Comparison of ENCODE assay signal across 8 mouse cellular contexts in the genomic region with DNA sequence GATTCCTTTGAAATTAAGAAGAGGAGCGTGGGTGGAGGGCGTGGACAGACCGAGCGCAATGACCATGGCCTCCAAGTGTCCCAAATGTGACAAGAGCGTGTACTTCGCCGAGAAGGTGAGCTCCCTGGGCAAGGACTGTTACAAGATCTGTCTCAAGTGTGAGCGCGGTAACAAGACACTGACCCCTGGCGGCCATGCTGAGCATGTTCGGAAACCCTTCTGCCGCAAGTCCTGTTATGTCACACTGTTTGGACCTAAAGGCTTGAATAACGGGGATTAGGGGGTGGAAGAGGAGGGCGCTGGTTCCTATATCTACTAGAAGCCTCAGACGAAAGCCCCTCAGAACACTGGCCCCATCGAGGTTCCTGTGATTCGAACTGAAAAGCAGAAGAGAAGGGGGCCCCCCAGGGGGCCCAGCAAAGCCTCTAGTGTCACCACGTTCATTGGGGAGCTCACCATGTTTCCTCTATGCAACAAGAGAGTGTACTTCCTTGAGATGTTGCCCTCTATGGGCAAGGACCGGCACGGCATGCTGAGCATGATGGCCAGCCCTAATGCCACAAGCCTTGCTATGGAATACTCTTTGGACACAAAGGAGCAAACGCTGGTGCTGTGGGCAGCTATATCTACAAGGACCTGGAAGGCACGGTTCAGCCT.
DNase-seq lines count a peak whose midpoint lies in the region; ATAC-seq lines count a peak whose summit lies in the region.
"Had no signal": no experiment of that assay in that cellular context is flagged by ENCODE, and none has a peak within 500 bp of the region (broad histone marks: within the 10 kb centered on the region; RNA-seq: fewer than 3 reads in every experiment).

No protein-coding gene starts in this region.

- no peak overlapping the region; the same call in 1 of the 2 replicates for H3K4me3 ChIP-seq in midbrain, embryonic 10.5 days
- H3K4me3 ChIP-seq in midbrain, embryonic 13.5 days (replicated peaks): no peak overlapping the region
- H3K4me3 ChIP-seq in limb, embryonic 11.5 days (ENCODE audit: low read depth, low read length): no peak overlapping the region
- H3K4me3 ChIP-seq: heart, embryonic 15.5 days had no signal

- no peaks in the 10 kb centered on the region for H3K4me1 ChIP-seq in midbrain, embryonic 10.5 days
- no peaks in the 10 kb centered on the region for H3K4me1 ChIP-seq in midbrain, embryonic 13.5 days (replicated peaks)
- no peaks in the 10 kb centered on the region for H3K4me1 ChIP-seq in limb, embryonic 11.5 days (ENCODE audit: control insufficient read depth, insufficient read depth, low read length)
- H3K4me1 ChIP-seq: heart, embryonic 15.5 days had no signal

- H3K9ac ChIP-seq in midbrain, embryonic 13.5 days (replicated peaks): no peak overlapping the region
- H3K9ac ChIP-seq in limb, embryonic 11.5 days (ENCODE audit: low read length): no peak overlapping the region
- H3K9ac ChIP-seq: heart, embryonic 15.5 days had no signal

- no peaks in the 10 kb centered on the region for H3K9me3 ChIP-seq in midbrain, embryonic 10.5 days (replicated peaks)
- H3K9me3 ChIP-seq in midbrain, embryonic 13.5 days: no peaks in the 10 kb centered on the region
- no peaks in the 10 kb centered on the region for H3K9me3 ChIP-seq in limb, embryonic 11.5 days (ENCODE audit: control insufficient read depth, low read length)
- H3K9me3 ChIP-seq: heart, embryonic 15.5 days had no signal

- no peaks in the 10 kb centered on the region for H3K27me3 ChIP-seq in midbrain, embryonic 10.5 days (ENCODE audit: low read depth, poor library complexity, severe bottlenecking)
- H3K27me3 ChIP-seq in midbrain, embryonic 13.5 days: no peaks in the 10 kb centered on the region
- no peaks in the 10 kb centered on the region for H3K27me3 ChIP-seq in limb, embryonic 11.5 days (ENCODE audit: control insufficient read depth, insufficient read depth, low read length)
- H3K27me3 ChIP-seq: heart, embryonic 15.5 days had no signal

- H3K36me3 ChIP-seq in midbrain, embryonic 10.5 days: no peaks in the 10 kb centered on the region
- H3K36me3 ChIP-seq in midbrain, embryonic 13.5 days: no peaks in the 10 kb centered on the region
- H3K36me3 ChIP-seq in limb, embryonic 11.5 days (ENCODE audit: control insufficient read depth, insufficient read depth, low read length): no peaks in the 10 kb centered on the region
- H3K36me3 ChIP-seq: heart, embryonic 15.5 days had no signal

- peak; percentile 64 for DNase-seq in midbrain, embryonic 10.5 days (ENCODE audit: low spot score)
- DNase-seq in R1 (ENCODE audit: low read depth, low spot score): peak; percentile 77
- peak; percentile 12 for DNase-seq in cerebellum, adult 11 months
- peak; percentile 49 for DNase-seq in gastrocnemius, postnatal 10 days
- peak; percentile 74 for DNase-seq in limb, embryonic 11.5 days (ENCODE audit: low spot score)
- peak; percentile 39 for DNase-seq in right cerebral cortex, postnatal 14 days

- 63% methylated on average over 22 of the region's 22 CpGs for WGBS in midbrain, embryonic 10.5 days
- 64% methylated on average over 22 of the region's 22 CpGs for WGBS in midbrain, embryonic 13.5 days
- 65% methylated on average over 22 of the region's 22 CpGs for WGBS in limb, embryonic 11.5 days

- no peak overlapping the region for H3K4me2 ChIP-seq in midbrain, embryonic 13.5 days (replicated peaks)
- H3K4me2 ChIP-seq in limb, embryonic 11.5 days (ENCODE audit: low read depth, severe bottlenecking): no peak overlapping the region
- H3K4me2 ChIP-seq: heart, embryonic 15.5 days had no signal

- H3K27ac ChIP-seq in midbrain, embryonic 10.5 days (replicated peaks): no peak overlapping the region
- no peak overlapping the region for H3K27ac ChIP-seq in midbrain, embryonic 13.5 days
- no peak overlapping the region for H3K27ac ChIP-seq in limb, embryonic 11.5 days (replicated peaks; ENCODE audit: low read depth, low read length)
- H3K27ac ChIP-seq: heart, embryonic 15.5 days had no signal

- no peak for ATAC-seq in midbrain, embryonic 13.5 days
- no peak for ATAC-seq in limb, embryonic 11.5 days (ENCODE audit: insufficient number of reproducible peaks, low FRiP score, low TSS enrichment, low read depth)

Comparison
In these comparisons a context has a peak if more than half of its experiments do, and no peak if none do; other contexts are left out.
1. DNase-seq: peak in every context shown above with its lines; median percentile 77 in R1; 74 in limb, embryonic 11.5 days; 64 in midbrain, embryonic 10.5 days; 49 in gastrocnemius, postnatal 10 days; 39 in right cerebral cortex, postnatal 14 days; 12 in cerebellum, adult 11 months.